Mouse (Mus musculus) limb, embryonic 15.5 days (tissue): Measurements from ENCODE around the gene Cacna1c. TPM values are rescaled to one million over a fixed set of nuclear protein-coding genes. Genes with fewer than 3 reads are reported as not detected.

ENCODE experiments used
- ATAC-seq: fragments of 200-750 bp; cut with Nextera tagmentation; 2 replicates; pipeline ENCODE4 v1.8.0; 2017; ENCODE audit warnings: low read depth, moderate TSS enrichment; ENCODE audit not compliant: insufficient number of reproducible peaks, low FRiP score, low TSS enrichment
- H3K27ac ChIP-seq: fragments of 300-500 bp; sonication (generic); 2 replicates; pipeline ENCODE4 v1.5.1; 2015; ENCODE audit warnings: moderate library complexity, mild to moderate bottlenecking, inconsistent platforms
- H3K27me3 ChIP-seq: fragments of 300-500 bp; sonication (generic); 2 replicates; pipeline ENCODE4 v1.6.1; 2015; ENCODE audit warnings: inconsistent platforms
- H3K36me3 ChIP-seq: fragments of 300-500 bp; sonication (generic); 2 replicates; pipeline ENCODE4 v1.6.1; 2015; ENCODE audit warnings: inconsistent platforms
- H3K4me1 ChIP-seq: fragments of 300-500 bp; sonication (generic); 2 replicates; pipeline ENCODE4 v1.6.1; 2015; ENCODE audit warnings: inconsistent platforms
- H3K4me2 ChIP-seq: fragments of 300-500 bp; sonication (generic); 2 replicates; pipeline ENCODE4 v1.6.1; 2015; ENCODE audit warnings: mild to moderate bottlenecking, inconsistent platforms
- H3K4me3 ChIP-seq: fragments of 300-500 bp; sonication (generic); 2 replicates; pipeline ENCODE4 v1.5.1; 2015; ENCODE audit warnings: mild to moderate bottlenecking, inconsistent platforms
- H3K9ac ChIP-seq: fragments of 300-500 bp; sonication (generic); 2 replicates; pipeline ENCODE4 v1.6.1; 2015; ENCODE audit warnings: inconsistent platforms
- H3K9me3 ChIP-seq: fragments of 300-500 bp; sonication (generic); 2 replicates; pipeline ENCODE4 v1.6.1; 2016; ENCODE audit warnings: inconsistent platforms
- WGBS: fragments of 180-500 bp; shearing (Covaris S2); methylation state at CpG from one replicate; pipeline ENCODE4 v1.1.7; 2015; 5-methylcytosine and 5-hydroxymethylcytosine counted together
- polyA plus RNA-seq: library from polyadenylated mRNA; unstranded; fragments of >200 nt; fragmentation: Nextera tagmentation; extraction: Ambion mirVana; gene quantifications from 2 replicates; pipeline ENCODE4 v1.2.1, GENCODE M21; 2015

Gene Cacna1c
- polyA plus RNA-seq, 1 experiment from 2014 or later = 6.2 TPM

DNA sequence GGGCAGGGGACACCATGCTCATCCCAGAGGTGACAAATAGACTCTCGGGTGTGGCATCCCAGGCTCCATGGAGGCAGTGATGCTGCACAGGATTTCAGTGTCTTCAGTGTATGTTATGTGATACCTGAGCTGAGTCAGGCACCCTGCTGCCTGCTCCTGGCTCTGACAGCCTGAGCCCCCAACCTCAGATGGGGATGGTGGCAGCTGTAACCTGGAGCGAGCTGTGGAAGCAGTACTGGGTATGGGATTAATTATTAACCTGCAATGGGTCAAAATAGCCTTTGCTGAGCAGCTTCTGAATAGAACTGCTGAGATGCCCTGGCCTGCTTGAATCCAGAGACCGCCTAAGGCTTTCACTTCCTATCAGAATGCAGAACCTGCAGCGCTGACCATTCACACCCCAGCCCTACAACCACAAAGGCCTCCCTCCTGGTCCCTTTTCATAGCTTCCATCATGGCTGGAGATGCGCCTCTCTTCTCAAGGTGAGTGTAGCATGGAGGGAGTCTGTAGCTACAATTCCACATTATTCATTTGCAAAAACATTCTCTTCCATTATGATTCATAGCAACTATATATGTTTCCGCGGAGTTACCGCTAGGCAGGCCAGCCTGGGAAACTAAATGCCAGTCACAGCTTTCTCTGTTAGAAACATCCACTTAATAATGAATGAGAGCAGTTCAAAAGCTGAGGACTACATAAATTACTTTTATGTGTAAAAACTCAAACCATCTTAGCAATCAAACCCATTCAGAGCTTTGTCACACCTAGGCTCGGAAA, 206.0 kb downstream of the Cacna1c start:
- 66% methylated on average over 9 of the region's 9 CpGs for WGBS
- no peak overlapping the region for H3K4me2 ChIP-seq

DNA sequence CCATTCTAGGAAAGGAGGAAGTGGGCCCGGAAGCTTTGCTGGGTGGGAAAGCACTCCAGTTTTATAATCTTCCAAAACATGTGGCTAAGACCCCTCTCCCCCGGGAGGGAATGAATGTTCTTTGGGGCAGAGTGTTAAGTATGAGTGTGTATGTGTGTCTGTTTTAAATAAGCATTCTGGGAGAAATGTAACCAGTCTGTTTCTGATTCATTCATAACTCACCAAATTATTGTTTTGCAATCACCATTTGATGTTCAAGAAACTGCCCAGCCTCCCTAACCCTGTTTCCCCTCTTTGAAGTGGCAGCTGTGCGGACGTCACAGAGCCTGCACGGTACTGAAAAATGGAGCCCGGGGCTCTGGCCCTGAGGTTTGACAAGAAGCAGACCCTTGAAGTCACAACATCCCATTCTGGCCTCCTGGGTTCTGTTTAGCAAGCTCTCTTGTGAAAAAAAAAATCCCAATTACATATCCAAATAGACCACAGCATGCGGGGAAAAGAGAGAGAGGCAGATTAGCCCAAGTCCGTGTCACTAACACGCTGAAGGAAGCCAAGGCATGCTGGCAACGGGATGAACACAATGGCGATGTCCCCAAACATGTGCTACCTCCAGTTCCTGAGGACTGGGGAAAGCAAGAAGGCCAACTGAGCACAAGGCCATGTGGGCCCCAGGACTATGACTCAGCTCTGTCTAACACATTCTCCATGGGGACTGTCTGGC, 211.9 kb downstream of the Cacna1c start:
- H3K9ac ChIP-seq = no peak overlapping the region
- no peaks in the 10 kb centered on the region for H3K27me3 ChIP-seq
- H3K4me2 ChIP-seq = no peak overlapping the region
- peak overlapping the region; percentile 47; the same call in 1 of the 2 replicates for H3K27ac ChIP-seq
- H3K36me3 ChIP-seq = no peaks in the 10 kb centered on the region
- H3K4me3 ChIP-seq = no peak overlapping the region
- H3K9me3 ChIP-seq = no peaks in the 10 kb centered on the region
- ATAC-seq = peak; percentile 27; the same call in 1 of the 2 replicates
- peaks cover 32% of the 10 kb centered on the region for H3K4me1 ChIP-seq
- 32% methylated on average over 11 of the region's 11 CpGs for WGBS

More for the DNA sequence above, 206.0 kb downstream of the Cacna1c start:
- Histone ChIP-seq H3K4me1 (peaks cover 7% of the 10 kb centered on the region; the same call in 1 of the 2 replicates), H3K4me3 (no peak overlapping the region), H3K27me3 (no peaks in the 10 kb centered on the region), H3K27ac (no peak overlapping the region), H3K9ac (no peak overlapping the region), H3K9me3 (no peaks in the 10 kb centered on the region), H3K36me3 (no peaks in the 10 kb centered on the region)
- no peak for ATAC-seq

GRCm38 (mm10) chr6:118983471-118984040, 212.7 kb downstream of the Cacna1c start:
- Histone ChIP-seq H3K4me1 (peaks cover 30% of the 10 kb centered on the region), H3K9ac (no peak overlapping the region), H3K27ac (peak overlapping the region; percentile 47; the same call in 1 of the 2 replicates), H3K4me2 (no peak overlapping the region), H3K9me3 (no peaks in the 10 kb centered on the region), H3K4me3 (no peak overlapping the region), H3K27me3 (no peaks in the 10 kb centered on the region), H3K36me3 (no peaks in the 10 kb centered on the region)
- ATAC-seq = no peak; the same call in 1 of the 2 replicates
- WGBS = 65% methylated on average over 8 of the region's 8 CpGs

DNA sequence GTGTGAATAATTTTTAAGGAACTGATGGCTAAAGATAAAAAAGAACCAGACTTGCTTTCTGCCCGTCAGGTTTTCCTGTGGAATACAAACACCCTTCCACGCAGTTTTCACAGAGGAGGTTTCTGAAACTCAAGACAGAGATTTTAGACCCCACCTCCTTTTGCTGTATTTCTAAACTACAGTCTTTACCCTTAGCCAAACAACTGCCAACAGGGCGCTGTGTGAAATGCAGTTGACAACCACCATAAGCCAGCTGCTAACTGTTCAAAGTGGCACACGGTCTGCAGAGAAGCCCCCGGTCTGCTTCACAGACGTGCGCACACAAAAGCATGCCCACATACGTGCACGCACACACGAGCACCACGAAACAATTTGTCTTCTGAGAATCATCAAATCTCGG, 216.0 kb downstream of the Cacna1c start:
- H3K4me2 ChIP-seq = 0 out of 2 replicates have a peak overlapping the region, but pooled peaks have one; percentile 4
- ATAC-seq = no peak
- H3K27me3 ChIP-seq = no peaks in the 10 kb centered on the region
- 36% methylated on average over 12 of the region's 12 CpGs for WGBS
- H3K9ac ChIP-seq = no peak overlapping the region
- H3K9me3 ChIP-seq = no peaks in the 10 kb centered on the region
- 0 out of 2 replicates have a peak overlapping the region, but pooled peaks have one; percentile 4 for H3K27ac ChIP-seq
- H3K4me3 ChIP-seq = no peak overlapping the region
- H3K36me3 ChIP-seq = no peaks in the 10 kb centered on the region
- peaks cover 37% of the 10 kb centered on the region for H3K4me1 ChIP-seq

GRCm38 (mm10) chr6:118977443-118978271, 218.6 kb downstream of the Cacna1c start:
- no peaks in the 10 kb centered on the region for H3K36me3 ChIP-seq
- H3K4me1 ChIP-seq = peaks cover 15% of the 10 kb centered on the region; the same call in 1 of the 2 replicates
- no peak overlapping the region for H3K4me3 ChIP-seq
- H3K9me3 ChIP-seq = no peaks in the 10 kb centered on the region
- H3K4me2 ChIP-seq = no peak overlapping the region
- no peaks in the 10 kb centered on the region for H3K27me3 ChIP-seq
- H3K27ac ChIP-seq = no peak overlapping the region
- no peak for ATAC-seq
- 45% methylated on average over 10 of the region's 10 CpGs for WGBS
- no peak overlapping the region for H3K9ac ChIP-seq

- H3K27ac ChIP-seq = no peak overlapping the region
- 75% methylated on average over 14 of the region's 14 CpGs for WGBS
- no peak overlapping the region for H3K9ac ChIP-seq
- H3K9me3 ChIP-seq = no peaks in the 10 kb centered on the region
- no peak overlapping the region for H3K4me3 ChIP-seq
- no peak for ATAC-seq
- no peak overlapping the region for H3K4me2 ChIP-seq
- no peaks in the 10 kb centered on the region for H3K36me3 ChIP-seq
- H3K4me1 ChIP-seq = peaks cover 15% of the 10 kb centered on the region; the same call in 1 of the 2 replicates
- no peaks in the 10 kb centered on the region for H3K27me3 ChIP-seq
These were observed 219.6 kb downstream of the Cacna1c start for GRCm38 (mm10) chr6:118976617-118977016.

- Histone ChIP-seq H3K4me3 (no peak overlapping the region), H3K36me3 (no peaks in the 10 kb centered on the region), H3K27me3 (no peaks in the 10 kb centered on the region), H3K4me2 (no peak overlapping the region), H3K27ac (no peak overlapping the region), H3K9me3 (no peaks in the 10 kb centered on the region), H3K4me1 (peaks cover 6% of the 10 kb centered on the region; the same call in 1 of the 2 replicates), H3K9ac (no peak overlapping the region)
- ATAC-seq = no peak
- 68% methylated on average over 9 of the region's 10 CpGs for WGBS
These were observed 224.2 kb downstream of the Cacna1c start for GRCm38 (mm10) chr6:118971844-118972531.

DNA sequence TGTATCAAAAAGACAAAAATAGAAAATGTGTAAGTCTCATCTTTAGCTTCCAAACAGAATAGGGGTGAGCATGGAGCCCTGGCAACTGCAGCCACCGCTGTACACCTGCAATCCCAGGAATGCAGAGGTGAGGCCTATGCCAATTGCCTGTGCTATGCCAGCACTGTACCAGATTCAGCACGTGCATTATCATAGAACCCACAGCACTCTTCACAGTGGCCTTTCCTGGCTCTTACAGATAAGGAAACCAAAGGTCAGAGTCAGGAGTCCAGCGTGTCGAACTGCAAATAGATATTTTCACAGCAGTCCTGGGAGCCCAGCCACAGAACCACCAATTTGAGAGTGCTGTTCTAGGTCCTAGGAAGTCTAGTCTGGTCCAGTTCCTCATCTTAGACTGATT, 227.4 kb downstream of the Cacna1c start:
- WGBS = 78% methylated on average over 4 of the region's 4 CpGs
- peaks cover 3% of the 10 kb centered on the region for H3K4me1 ChIP-seq
- H3K4me3 ChIP-seq = no peak overlapping the region
- H3K36me3 ChIP-seq = no peaks in the 10 kb centered on the region
- no peak overlapping the region for H3K9ac ChIP-seq
- H3K9me3 ChIP-seq = no peaks in the 10 kb centered on the region
- no peak overlapping the region for H3K4me2 ChIP-seq
- no peaks in the 10 kb centered on the region for H3K27me3 ChIP-seq
- H3K27ac ChIP-seq = no peak overlapping the region
- no peak for ATAC-seq

- H3K36me3 ChIP-seq = no peaks in the 10 kb centered on the region
- no peaks in the 10 kb centered on the region for H3K9me3 ChIP-seq
- H3K27ac ChIP-seq = no peak overlapping the region
- 57% methylated on average over 4 of the region's 4 CpGs for WGBS
- no peaks in the 10 kb centered on the region for H3K27me3 ChIP-seq
- ATAC-seq = no peak
- H3K4me1 ChIP-seq = peaks cover 3% of the 10 kb centered on the region
- H3K9ac ChIP-seq = no peak overlapping the region
- no peak overlapping the region for H3K4me3 ChIP-seq
- no peak overlapping the region for H3K4me2 ChIP-seq
These were observed 229.3 kb downstream of the Cacna1c start for GRCm38 (mm10) chr6:118966904-118967303.

- Histone ChIP-seq H3K4me2 (no peak overlapping the region), H3K9ac (no peak overlapping the region), H3K27me3 (no peaks in the 10 kb centered on the region), H3K4me3 (no peak overlapping the region), H3K36me3 (no peaks in the 10 kb centered on the region), H3K4me1 (no peaks in the 10 kb centered on the region; the same call in none of the 2 replicates), H3K27ac (no peak overlapping the region), H3K9me3 (no peaks in the 10 kb centered on the region)
- no peak for ATAC-seq
- 92% methylated on average over 2 of the region's 2 CpGs for WGBS
These were observed 230.6 kb downstream of the Cacna1c start for GRCm38 (mm10) chr6:118965577-118965976.

DNA sequence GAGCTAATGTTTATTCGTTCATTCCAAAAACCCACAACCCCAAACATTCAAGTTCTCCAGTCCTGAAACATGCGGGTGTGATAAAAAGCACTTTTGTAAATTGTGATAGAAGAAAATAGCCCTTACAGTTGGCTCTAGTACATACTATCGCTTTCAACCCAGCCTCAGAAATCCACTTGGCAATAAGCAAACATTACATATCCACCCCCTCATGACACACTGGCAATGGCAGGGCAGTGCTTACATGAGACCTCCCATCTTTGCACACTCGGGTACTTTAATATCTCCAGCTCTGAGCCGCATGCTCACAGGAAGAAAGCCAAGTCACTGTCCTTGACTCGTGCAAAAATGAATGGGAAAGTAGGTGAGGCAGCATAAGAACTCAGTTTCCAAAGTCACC, 232.4 kb downstream of the Cacna1c start:
- H3K4me2 ChIP-seq = no peak overlapping the region
- H3K27ac ChIP-seq = no peak overlapping the region
- no peak overlapping the region for H3K4me3 ChIP-seq
- no peaks in the 10 kb centered on the region; the same call in none of the 2 replicates for H3K4me1 ChIP-seq
- no peak for ATAC-seq
- no peaks in the 10 kb centered on the region for H3K27me3 ChIP-seq
- no peak overlapping the region for H3K9ac ChIP-seq
- H3K36me3 ChIP-seq = no peaks in the 10 kb centered on the region
- H3K9me3 ChIP-seq = no peaks in the 10 kb centered on the region
- 76% methylated on average over 6 of the region's 6 CpGs for WGBS
